Mouse (Mus musculus) WW6 (cell line): ENCODE measurements around the gene Btf3.

Source experiments
- DNase-seq: peaks from one replicate; pipeline ENCODE4 v3.0.0-alpha.2; 2013; ENCODE audit warnings: low read depth, low spot score

Btf3 gene

GRCm38 (mm10) chr13:98316480-98317245, at the start of gene Btf3:
Gene Btf3 (minus strand): TSS chr13:98317006.
- DNase-seq, result peak; percentile 75

DNA sequence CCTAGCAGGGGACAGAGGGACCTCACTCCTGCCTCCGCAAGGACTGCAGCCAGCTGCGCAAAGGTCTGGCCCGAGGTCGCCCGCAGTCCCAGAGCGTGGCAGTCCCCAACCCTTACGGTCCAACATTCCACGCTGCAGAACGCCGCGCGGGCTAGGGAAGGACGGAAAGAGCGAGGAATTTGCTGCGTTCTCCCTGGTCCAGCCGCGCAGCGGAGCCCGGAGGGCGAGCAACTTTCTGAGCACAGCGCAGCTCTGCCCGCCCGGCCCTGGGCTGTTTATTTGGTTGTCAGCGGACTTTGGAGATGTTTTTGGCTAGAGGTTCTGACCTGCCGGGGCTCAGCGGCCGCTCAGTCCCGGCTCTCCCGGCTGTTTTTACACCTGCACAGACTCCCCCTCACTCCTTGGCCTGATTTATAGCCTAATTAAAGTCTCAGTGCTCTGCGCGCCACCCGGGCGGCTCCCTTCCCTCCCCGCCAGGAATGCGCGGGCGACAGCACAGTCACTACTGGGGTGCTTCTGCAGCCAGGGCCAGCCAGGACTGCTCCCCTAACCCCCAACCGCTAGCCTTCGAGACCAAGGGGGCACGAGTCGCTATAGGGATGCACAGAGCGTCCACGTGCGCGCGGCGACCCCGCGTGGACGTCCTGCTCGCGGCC, 49.1 kb upstream of the Btf3 start:
- DNase-seq, result no peak

DNA sequence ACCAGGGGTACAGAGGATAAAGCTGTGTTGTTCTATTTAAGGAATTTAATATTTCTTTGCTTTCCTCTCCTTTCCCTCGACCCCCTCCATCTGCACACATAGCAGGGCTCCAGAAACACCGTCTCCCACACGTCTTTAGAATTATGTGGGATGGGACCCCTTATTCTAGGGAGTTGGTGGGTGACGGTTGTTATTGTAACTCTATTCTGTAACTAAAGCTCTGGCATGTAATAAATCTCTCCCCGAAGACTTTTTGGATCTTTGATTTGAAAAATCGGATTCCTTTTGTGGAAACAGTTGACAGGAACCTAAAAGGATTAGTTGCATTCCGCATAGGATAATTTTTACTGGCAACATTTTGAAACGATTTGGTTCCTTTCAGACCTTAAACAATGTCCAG, 48.3 kb upstream of the Btf3 start:
- DNase-seq, result no peak

GRCm38 (mm10) chr13:98363046-98363445, 46.2 kb upstream of the Btf3 start:
- DNase-seq, result no peak

GRCm38 (mm10) chr13:98361161-98361560, 44.4 kb upstream of the Btf3 start:
- DNase-seq, result no peak

DNA sequence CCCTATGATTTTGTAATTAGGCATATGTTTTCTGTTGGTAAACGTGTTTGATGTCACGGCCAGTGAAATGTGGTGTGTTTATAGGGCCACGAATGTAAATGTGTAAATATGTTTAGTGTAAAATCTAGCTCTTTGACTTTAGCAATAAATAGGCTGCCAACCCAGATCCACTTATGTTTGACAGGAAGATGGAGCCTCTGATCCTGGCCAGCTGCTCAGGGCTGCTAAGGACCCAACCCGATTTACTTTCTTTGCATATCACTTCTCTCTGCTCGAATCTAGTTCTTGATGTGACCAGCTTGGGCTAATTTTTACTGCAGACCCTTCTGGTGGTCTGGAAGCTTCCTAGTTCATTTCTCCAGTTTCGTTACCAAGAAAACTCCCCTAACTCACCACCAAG, 43.6 kb upstream of the Btf3 start:
- DNase-seq, result no peak

DNA sequence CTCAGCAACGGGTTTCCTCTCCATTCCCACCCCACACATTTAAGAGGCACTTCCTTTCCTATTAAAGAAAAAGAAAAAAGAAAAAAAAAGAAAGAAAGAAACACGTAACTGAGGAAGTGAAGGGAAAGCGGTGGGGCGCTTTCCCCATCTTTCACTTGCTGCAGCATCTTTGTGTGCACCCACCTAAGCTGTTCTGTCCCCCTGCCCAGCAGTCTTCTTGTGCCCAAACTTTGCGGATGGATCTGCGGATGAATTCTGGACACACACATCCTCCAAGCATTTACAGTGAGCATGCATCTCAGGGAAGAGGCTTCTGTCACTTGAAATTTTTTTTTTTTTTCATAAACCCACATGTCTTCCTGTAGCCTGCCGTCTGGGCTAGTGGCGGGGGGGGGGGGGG, 42.5 kb upstream of the Btf3 start:
- no peak for DNase-seq

- DNase-seq, result no peak
Measured at GRCm38 (mm10) chr13:98358424-98359181, 41.8 kb upstream of the Btf3 start.

- DNase-seq, result no peak
Measured at GRCm38 (mm10) chr13:98357433-98358423, 40.9 kb upstream of the Btf3 start.

DNA sequence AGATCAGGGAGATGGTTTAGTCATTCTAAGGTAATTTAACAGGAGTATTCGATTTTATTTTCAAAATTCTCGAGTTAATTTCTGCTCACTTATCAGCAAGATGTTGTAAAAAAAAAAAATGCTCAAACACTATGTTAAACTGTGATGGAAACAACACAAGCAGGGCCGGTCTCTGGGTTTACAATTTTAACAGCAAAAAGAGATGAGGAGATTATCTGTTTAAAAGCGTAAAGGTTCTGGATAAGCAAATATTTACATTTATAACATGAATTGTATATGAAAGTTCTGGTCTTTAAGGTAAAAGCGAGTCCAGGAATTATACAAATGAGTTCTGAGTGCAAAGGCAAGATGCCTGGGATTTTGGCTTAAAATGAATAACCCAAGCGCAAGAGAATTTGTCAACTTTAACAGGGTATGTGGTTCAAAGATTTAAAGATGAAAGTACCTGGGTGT, 40.2 kb upstream of the Btf3 start:
- DNase-seq, result no peak

- DNase-seq, result no peak
Measured at GRCm38 (mm10) chr13:98356176-98356972, 39.6 kb upstream of the Btf3 start.

- DNase-seq, result no peak
Measured at GRCm38 (mm10) chr13:98355559-98356111, 38.8 kb upstream of the Btf3 start.

- DNase-seq, result no peak
Measured at GRCm38 (mm10) chr13:98354871-98355558, 38.2 kb upstream of the Btf3 start.

- no peak for DNase-seq
Measured at GRCm38 (mm10) chr13:98354090-98354801, 37.4 kb upstream of the Btf3 start, which contains the start of gene Foxd1. Gene Foxd1 (plus strand): TSS chr13:98354242.

DNA sequence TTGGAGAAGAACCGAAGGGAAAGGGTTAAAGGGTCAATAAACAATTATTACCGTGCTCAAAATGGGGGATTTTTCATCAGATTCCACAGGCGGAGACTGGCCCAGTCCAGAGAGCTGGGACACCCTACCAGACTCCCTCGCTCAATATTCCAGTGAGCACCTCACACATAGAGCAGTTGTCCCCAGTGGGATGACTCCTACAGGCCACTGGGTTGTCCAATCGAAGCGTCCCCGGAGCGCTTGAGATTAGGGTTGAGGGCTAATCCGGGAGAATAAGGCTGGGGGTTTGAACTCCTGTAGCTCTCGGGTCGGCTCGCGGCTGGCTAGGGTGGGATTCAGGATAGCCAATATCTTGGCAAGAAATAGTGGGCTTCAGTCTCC, 36.9 kb upstream of the Btf3 start:
- no peak for DNase-seq

GRCm38 (mm10) chr13:98352381-98352975, 35.7 kb upstream of the Btf3 start:
- no peak for DNase-seq

- DNase-seq, result no peak
Measured at GRCm38 (mm10) chr13:98351527-98351926, 34.7 kb upstream of the Btf3 start.

DNA sequence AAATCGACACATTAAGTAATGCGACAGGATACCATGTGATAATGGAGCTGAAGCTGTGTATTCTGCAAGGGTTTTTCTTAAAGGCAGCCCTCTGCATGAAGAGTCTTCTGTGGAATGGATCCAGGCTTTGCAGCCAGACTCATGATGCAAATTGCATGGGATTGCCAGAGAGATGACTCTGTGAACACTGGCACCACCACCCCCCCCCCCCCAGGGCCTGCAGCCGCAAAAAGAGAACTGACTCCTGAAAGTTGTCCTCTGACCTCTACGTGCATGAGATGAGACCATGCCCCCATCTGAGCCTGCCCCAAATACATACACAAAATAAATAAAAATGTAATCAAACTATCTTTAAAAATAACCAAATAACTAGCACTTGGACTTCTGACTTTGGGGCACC, 32.7 kb upstream of the Btf3 start:
- DNase-seq, result no peak
